Mouse (Mus musculus): Measurements from ENCODE around the gene Sec14l3. TPM values are rescaled to one million over a fixed set of nuclear protein-coding genes. Genes with fewer than 3 reads are reported as not detected.
A peak's percentile ranks its signal among the peaks of the same experiment; 100 is the strongest.
"Not testable (repeated sequence)": the region's sequence is repeated elsewhere in the genome, so short reads cannot be mapped to it uniquely, and the experiment has no call there.

Gene Sec14l3
- polyA plus RNA-seq, 1 experiment from 2014 or later, result not detected

GRCm38 (mm10) chr11:4113970-4114369 lies 49.3 kb downstream of the Sec14l3 start:
- no peaks in the 10 kb centered on the region for H3K9me3 ChIP-seq
- peaks cover 21% of the 10 kb centered on the region for H3K4me1 ChIP-seq
- no peak for DNase-seq (ENCODE audit: low spot score)
- H3K27ac ChIP-seq (replicated peaks), result no peak overlapping the region
- peaks cover 31% of the 10 kb centered on the region for H3K27me3 ChIP-seq (replicated peaks; ENCODE audit: low read depth, poor library complexity, severe bottlenecking)
- no peaks in the 10 kb centered on the region for H3K36me3 ChIP-seq (replicated peaks)
- no peak overlapping the region for H3K4me3 ChIP-seq
- WGBS, result 84% methylated on average over 6 of the region's 6 CpGs

DNA sequence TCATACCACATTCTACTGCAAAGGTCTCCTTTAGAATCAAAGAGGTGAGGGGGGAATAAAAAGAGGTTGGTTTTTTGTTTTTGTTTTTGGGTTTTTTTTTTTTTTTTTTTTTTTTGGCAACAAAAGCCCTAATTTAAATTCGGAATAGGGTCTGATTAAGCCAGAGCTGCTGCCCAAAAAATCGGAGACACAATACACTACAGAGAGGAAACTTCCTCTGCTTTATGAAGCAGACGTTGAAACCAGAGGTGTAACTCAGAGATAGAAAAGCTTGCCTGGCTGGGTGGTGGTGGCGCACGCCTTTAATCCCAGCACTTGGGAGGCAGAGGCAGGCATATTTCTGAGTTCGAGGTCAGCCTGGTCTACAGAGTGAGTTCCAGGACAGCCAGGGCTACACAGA lies 49.9 kb downstream of the Sec14l3 start:
- H3K36me3 ChIP-seq (replicated peaks); H3K4me3 ChIP-seq; H3K9me3 ChIP-seq; DNase-seq (ENCODE audit: low spot score); H3K27ac ChIP-seq (replicated peaks): not testable (repeated sequence)
- peaks cover 17% of the 10 kb centered on the region for H3K4me1 ChIP-seq
- H3K27me3 ChIP-seq (replicated peaks; ENCODE audit: low read depth, poor library complexity, severe bottlenecking), result peaks cover 37% of the 10 kb centered on the region
- 86% methylated on average over 6 of the region's 6 CpGs for WGBS

GRCm38 (mm10) chr11:4115407-4115806 lies 50.8 kb downstream of the Sec14l3 start:
- H3K27me3 ChIP-seq (replicated peaks; ENCODE audit: low read depth, poor library complexity, severe bottlenecking), result peaks cover 45% of the 10 kb centered on the region
- H3K4me1 ChIP-seq, result peaks cover 17% of the 10 kb centered on the region
- no peaks in the 10 kb centered on the region for H3K36me3 ChIP-seq (replicated peaks)
- no peak overlapping the region for H3K27ac ChIP-seq (replicated peaks)
- 91% methylated on average over 4 of the region's 4 CpGs for WGBS
- no peak for DNase-seq (ENCODE audit: low spot score)
- H3K9me3 ChIP-seq, result no peaks in the 10 kb centered on the region
- no peak overlapping the region for H3K4me3 ChIP-seq

GRCm38 (mm10) chr11:4116458-4117141 lies 52.0 kb downstream of the Sec14l3 start:
- no peaks in the 10 kb centered on the region for H3K36me3 ChIP-seq (replicated peaks)
- 62% methylated on average over 11 of the region's 11 CpGs for WGBS

DNA sequence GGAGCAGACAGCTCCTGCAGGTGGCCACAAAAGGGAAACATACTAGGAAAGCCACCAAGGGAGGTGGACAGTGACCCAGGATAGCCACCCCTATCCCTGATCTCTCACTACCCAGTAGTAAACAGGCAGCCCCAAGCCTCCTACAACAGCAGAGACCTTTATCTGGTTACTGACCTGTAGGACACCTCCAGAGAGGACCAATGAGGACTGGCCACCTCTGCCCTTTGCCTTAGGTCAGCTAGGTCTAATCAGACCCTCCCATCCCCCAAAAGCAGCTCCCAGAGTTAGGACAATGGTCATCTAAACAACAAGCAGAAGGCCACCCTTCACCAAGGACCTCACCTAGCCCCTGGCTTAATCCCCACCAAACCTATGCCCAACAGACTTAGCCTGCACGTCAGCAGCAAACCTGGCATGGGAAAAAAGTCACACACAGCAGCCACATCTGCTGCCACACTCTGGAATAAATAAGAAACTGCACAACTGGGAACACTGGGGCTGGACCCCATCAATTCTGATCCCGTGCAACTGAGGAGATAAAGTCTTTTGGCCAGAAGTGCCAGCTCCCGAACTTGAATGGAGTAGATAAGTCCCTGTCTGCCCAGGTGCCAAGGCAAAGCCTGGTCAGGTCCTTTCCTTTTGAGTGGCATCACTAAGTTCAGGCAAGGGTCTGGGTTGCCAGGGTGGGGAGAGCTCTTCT lies 52.9 kb downstream of the Sec14l3 start:
- H3K4me3 ChIP-seq, result peak overlapping the region; percentile 68
- H3K36me3 ChIP-seq (replicated peaks), result no peaks in the 10 kb centered on the region
- peaks cover 17% of the 10 kb centered on the region for H3K4me1 ChIP-seq
- H3K27ac ChIP-seq (replicated peaks), result no peak overlapping the region
- no peaks in the 10 kb centered on the region for H3K9me3 ChIP-seq
- H3K27me3 ChIP-seq (replicated peaks; ENCODE audit: low read depth, poor library complexity, severe bottlenecking), result peaks cover 54% of the 10 kb centered on the region
- WGBS, result 42% methylated on average over 3 of the region's 3 CpGs
- DNase-seq (ENCODE audit: low spot score), result no peak

More at GRCm38 (mm10) chr11:4116458-4117141, 52.0 kb downstream of the Sec14l3 start:
- no peak for DNase-seq (ENCODE audit: low spot score)
- H3K27me3 ChIP-seq (replicated peaks; ENCODE audit: low read depth, poor library complexity, severe bottlenecking), result peaks cover 54% of the 10 kb centered on the region
- H3K27ac ChIP-seq (replicated peaks), result no peak overlapping the region
- no peaks in the 10 kb centered on the region for H3K9me3 ChIP-seq
- H3K4me1 ChIP-seq, result peaks cover 17% of the 10 kb centered on the region
- no peak overlapping the region for H3K4me3 ChIP-seq

- DNase-seq (ENCODE audit: low spot score), result peak; percentile 80
- H3K36me3 ChIP-seq (replicated peaks), result no peaks in the 10 kb centered on the region
- H3K27me3 ChIP-seq (replicated peaks; ENCODE audit: low read depth, poor library complexity, severe bottlenecking), result peaks cover 54% of the 10 kb centered on the region
- H3K4me1 ChIP-seq, result peaks cover 17% of the 10 kb centered on the region
- no peaks in the 10 kb centered on the region for H3K9me3 ChIP-seq
- peak overlapping the region; percentile 62; the same call in 1 of the 2 replicates for H3K27ac ChIP-seq (replicated peaks)
- H3K4me3 ChIP-seq, result peak overlapping the region; percentile 68
- WGBS, result 3% methylated on average over 41 of the region's 41 CpGs
Measured at GRCm38 (mm10) chr11:4118081-4118921, 53.7 kb downstream of the Sec14l3 start.

DNA sequence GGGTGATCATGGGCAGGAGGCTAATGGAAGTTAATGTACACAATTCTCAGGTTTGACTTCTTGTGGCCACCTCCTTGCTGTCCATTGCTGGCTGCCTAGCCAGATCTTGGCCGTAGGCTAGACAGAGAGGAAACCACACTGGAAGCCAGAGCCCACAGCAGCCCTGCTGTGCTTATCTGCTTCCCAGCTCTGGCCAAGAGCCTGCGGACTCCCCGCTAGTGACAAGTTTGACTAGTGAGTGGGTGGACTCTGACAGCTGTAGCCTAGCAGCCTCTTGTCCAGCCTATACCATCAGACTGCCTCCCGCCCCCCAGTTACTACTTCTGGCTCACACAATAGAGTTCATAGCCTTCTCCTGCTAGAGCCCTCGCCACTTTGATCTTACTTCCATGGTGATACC lies 55.0 kb downstream of the Sec14l3 start:
- WGBS, result 82% methylated on average over 5 of the region's 5 CpGs

DNA sequence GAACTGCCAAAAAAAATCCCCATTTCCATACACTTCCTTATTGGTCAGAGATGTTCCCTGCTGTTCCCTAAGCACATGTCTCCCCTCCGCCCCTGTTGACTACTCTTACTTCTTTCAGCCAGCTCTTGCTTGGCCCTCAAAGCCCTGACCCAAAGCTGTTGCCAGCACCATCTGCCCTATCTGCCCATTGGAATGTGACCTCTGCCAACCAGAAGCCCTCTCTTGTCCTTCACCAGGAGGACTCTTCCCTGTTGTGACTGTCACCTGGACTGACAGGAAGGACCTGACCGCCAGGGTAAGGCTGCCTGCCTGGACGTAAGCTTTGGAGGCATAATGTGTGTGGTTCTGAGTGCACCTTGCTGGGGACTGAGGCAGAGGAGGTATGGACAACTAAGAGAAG lies 57.0 kb downstream of the Sec14l3 start:
- WGBS, result 75% methylated on average over 3 of the region's 3 CpGs
- DNase-seq (ENCODE audit: low spot score), result no peak
- Histone ChIP-seq H3K36me3 (replicated peaks) (no peaks in the 10 kb centered on the region), H3K27ac (replicated peaks) (no peak overlapping the region), H3K4me3 (no peak overlapping the region), H3K4me1 (peaks cover 17% of the 10 kb centered on the region), H3K9me3 (peaks cover 6% of the 10 kb centered on the region; the same call in 1 of the 2 replicates), H3K27me3 (replicated peaks; ENCODE audit: low read depth, poor library complexity, severe bottlenecking) (peaks cover 45% of the 10 kb centered on the region)

More for the DNA sequence above, 55.0 kb downstream of the Sec14l3 start:
- H3K4me1 ChIP-seq, result peaks cover 17% of the 10 kb centered on the region
- no peak for DNase-seq (ENCODE audit: low spot score)
- no peak overlapping the region for H3K4me3 ChIP-seq
- H3K36me3 ChIP-seq (replicated peaks), result no peaks in the 10 kb centered on the region
- peaks cover 54% of the 10 kb centered on the region for H3K27me3 ChIP-seq (replicated peaks; ENCODE audit: low read depth, poor library complexity, severe bottlenecking)
- no peaks in the 10 kb centered on the region for H3K9me3 ChIP-seq
- no peak overlapping the region for H3K27ac ChIP-seq (replicated peaks)

- peaks cover 40% of the 10 kb centered on the region for H3K27me3 ChIP-seq (replicated peaks; ENCODE audit: low read depth, poor library complexity, severe bottlenecking)
- H3K4me3 ChIP-seq, result no peak overlapping the region
- H3K4me1 ChIP-seq, result peaks cover 17% of the 10 kb centered on the region
- H3K36me3 ChIP-seq (replicated peaks), result no peaks in the 10 kb centered on the region
- H3K27ac ChIP-seq (replicated peaks), result no peak overlapping the region
- 83% methylated on average over 5 of the region's 5 CpGs for WGBS
- no peak for DNase-seq (ENCODE audit: low spot score)
- H3K9me3 ChIP-seq, result peaks cover 6% of the 10 kb centered on the region; the same call in 1 of the 2 replicates
Measured at GRCm38 (mm10) chr11:4122226-4122625, 57.6 kb downstream of the Sec14l3 start.

- Histone ChIP-seq H3K4me3 (no peak within 1 kb of the TSS), H3K27ac (replicated peaks) (no peak within 1 kb of the TSS), H3K4me1 (peaks cover 10% of the 10 kb centered on the region), H3K36me3 (replicated peaks) (no peaks in the 10 kb centered on the region), H3K9me3 (peaks cover 6% of the 10 kb centered on the region; the same call in 1 of the 2 replicates), H3K27me3 (replicated peaks; ENCODE audit: low read depth, poor library complexity, severe bottlenecking) (peaks cover 33% of the 10 kb centered on the region)
- 71% methylated on average over 10 of the region's 10 CpGs for WGBS
- no peak for DNase-seq (ENCODE audit: low spot score)
Measured at GRCm38 (mm10) chr11:4122742-4123579, 58.3 kb downstream of the Sec14l3 start, which contains the start of gene Sec14l2. Sec14l2 (minus strand) TSS chr11:4123415.

DNA sequence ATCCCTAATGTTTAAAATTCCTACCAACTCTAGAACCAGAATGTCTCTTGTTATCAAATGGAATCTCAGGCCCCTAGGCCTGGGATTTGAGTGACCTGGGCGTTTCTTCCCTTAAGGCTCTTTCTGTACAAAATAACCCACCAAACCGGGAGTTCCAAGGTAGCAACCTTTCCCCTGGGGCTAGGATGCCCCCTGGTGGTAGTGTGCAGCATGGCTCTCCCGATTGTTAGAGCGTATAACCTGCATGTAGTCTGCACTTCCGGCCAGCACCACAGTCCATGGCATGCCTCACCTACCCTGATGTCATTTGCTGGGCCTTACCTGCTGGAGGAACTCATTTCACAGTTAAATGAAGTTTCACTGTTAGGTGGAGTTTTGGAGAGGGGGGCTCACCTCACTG lies 59.3 kb downstream of the Sec14l3 start:
- DNase-seq (ENCODE audit: low spot score), result peak; percentile 50
- Histone ChIP-seq H3K27me3 (replicated peaks; ENCODE audit: low read depth, poor library complexity, severe bottlenecking) (peaks cover 23% of the 10 kb centered on the region), H3K27ac (replicated peaks) (no peak overlapping the region), H3K36me3 (replicated peaks) (no peaks in the 10 kb centered on the region), H3K4me3 (no peak overlapping the region), H3K9me3 (peaks cover 6% of the 10 kb centered on the region; the same call in 1 of the 2 replicates), H3K4me1 (peaks cover under 1% of the 10 kb centered on the region; the same call in 1 of the 2 replicates)
- WGBS, result 62% methylated on average over 5 of the region's 5 CpGs

Data from embryonic facial prominence, embryonic 10.5 days (tissue).